Mouse (Mus musculus): ENCODE measurements around the gene Rassf8.

The Rassf8 gene

GRCm38 (mm10) chr6:145815200-145815599 lies 68.7 kb downstream of the Rassf8 start:
- TF ChIP-seq GATA4 (IDR thresholded peaks at IDR 0.05; ENCODE audit: insufficient replicate concordance, low read length) = no peak

DNA sequence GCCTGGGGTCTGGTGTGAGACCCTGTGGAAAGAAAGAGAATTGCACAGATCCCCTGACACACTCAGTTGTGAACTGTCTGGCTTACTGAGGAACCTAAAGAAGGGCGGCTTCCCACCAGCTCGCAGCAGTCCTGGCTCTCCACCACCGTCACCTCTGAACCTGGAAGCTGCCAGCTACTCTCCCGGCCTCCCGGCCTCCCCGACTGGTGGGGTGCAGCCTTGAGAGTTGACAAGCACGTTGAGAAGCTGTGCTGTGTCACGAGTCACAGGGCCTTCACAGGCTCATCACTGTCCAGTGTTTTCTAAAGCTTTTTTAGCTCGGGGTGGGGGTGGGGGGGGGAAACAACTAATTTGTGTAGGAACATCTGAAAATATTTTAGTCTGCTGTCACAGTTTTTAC lies 72.6 kb downstream of the Rassf8 start:
- no peak for TF ChIP-seq GATA4 (IDR thresholded peaks at IDR 0.05; ENCODE audit: insufficient replicate concordance, low read length)

- no peak for TF ChIP-seq GATA4 (IDR thresholded peaks at IDR 0.05; ENCODE audit: insufficient replicate concordance, low read length)
These were observed 75.7 kb downstream of the Rassf8 start for GRCm38 (mm10) chr6:145822218-145822617.

DNA sequence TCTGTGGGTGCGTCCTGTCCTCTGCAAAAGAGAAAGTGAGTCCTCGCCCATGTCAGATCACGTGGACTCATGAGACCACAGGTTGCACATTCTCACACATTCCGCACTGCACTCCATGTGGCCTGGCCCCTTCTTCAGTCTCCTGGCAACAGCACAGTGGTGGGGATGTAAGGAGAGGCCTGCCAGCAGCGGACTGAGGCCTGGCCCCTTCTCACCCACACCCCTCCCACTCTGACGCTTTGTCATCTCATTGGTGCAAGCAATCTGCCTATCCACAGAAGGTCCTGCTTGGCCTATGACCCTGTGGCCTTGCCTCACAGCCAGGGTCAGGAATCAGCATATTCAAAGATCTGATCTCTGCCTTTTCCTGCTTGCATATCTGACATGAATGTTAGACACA lies 76.6 kb downstream of the Rassf8 start:
- TF ChIP-seq GATA4 (IDR thresholded peaks at IDR 0.05; ENCODE audit: insufficient replicate concordance, low read length) = no peak

DNA sequence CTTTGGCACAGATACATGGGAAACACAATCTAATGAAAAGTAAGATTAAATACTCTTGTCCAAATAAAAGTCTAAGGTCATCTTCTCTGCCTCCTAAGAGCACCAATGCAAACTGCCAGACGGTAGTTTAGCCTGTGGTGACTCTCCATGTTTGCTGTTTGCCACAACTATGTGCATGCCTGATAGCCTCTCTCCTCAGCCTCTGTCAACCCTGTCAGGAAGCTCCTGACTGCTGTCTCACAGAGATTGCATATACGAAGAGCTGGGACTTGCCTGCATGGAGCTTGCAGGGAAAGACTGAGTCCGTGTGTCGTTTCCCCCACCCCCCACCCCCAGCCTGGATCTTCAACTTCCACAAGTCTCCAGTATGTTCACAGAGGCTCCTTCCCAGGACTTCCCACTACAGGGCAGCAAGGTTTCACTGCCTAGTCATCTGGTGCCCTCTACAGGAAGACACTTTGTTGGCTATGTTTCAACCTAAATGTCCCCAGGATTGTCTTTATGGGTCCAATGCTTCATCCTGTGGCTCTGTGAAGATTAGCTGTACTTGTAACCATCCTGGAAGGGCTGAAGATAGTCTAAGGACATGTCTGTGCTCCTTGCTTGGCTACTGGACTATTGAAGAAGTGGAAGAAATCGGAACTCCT lies 77.2 kb downstream of the Rassf8 start:
- no peak for TF ChIP-seq GATA4 (IDR thresholded peaks at IDR 0.05; ENCODE audit: insufficient replicate concordance, low read length)

- TF ChIP-seq GATA4 (IDR thresholded peaks at IDR 0.05; ENCODE audit: insufficient replicate concordance, low read length) = no peak
These were observed 79.8 kb downstream of the Rassf8 start for GRCm38 (mm10) chr6:145826305-145826704.

DNA sequence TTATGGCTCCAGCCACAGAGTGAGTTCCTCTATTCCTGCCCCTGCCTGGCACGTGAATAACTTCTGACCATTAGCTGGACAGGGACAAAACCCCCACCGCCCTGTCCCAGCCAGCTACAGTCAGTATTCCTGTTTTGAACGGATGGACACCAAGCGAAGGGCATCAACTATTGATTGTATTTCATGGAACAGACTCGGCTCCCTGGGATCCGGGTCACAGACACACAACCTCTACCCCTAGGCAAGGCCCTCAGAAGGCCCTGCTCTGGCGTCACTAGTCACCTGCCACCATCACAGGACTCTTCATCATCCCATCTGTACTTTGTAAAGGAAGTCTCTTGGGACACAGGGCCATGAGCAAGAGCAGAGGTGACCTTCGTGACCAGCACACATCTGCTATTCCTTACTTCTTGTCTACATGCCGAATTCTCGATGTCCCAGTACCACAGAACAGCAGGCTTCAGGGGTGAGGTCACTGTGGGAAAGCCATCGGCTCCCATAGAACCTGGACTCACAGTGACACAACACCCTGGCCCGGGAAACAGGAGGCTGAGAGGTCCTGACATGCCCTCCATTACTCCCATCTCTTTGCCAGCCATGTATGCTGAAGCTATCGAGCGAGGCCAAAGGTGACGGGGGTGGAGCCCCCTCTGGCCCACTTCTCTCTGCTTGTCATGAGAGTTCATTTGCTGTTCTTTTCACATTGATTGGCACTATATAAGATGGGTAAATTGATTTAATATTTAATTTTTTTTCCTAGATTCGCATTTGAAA lies 82.7 kb downstream of the Rassf8 start:
- TF ChIP-seq GATA4 (IDR thresholded peaks at IDR 0.05; ENCODE audit: insufficient replicate concordance, low read length) = no peak

- TF ChIP-seq GATA4 (IDR thresholded peaks at IDR 0.05; ENCODE audit: insufficient replicate concordance, low read length) = no peak
These were observed 83.6 kb downstream of the Rassf8 start for GRCm38 (mm10) chr6:145830117-145830516.

- TF ChIP-seq GATA4 (IDR thresholded peaks at IDR 0.05; ENCODE audit: insufficient replicate concordance, low read length) = no peak
These were observed 84.1 kb downstream of the Rassf8 start for GRCm38 (mm10) chr6:145830617-145831016.

GRCm38 (mm10) chr6:145832927-145833326 lies 86.4 kb downstream of the Rassf8 start:
- TF ChIP-seq GATA4 (IDR thresholded peaks at IDR 0.05; ENCODE audit: insufficient replicate concordance, low read length) = no peak

- no peak for TF ChIP-seq GATA4 (IDR thresholded peaks at IDR 0.05; ENCODE audit: insufficient replicate concordance, low read length)
These were observed 88.8 kb downstream of the Rassf8 start for GRCm38 (mm10) chr6:145835359-145835758.

DNA sequence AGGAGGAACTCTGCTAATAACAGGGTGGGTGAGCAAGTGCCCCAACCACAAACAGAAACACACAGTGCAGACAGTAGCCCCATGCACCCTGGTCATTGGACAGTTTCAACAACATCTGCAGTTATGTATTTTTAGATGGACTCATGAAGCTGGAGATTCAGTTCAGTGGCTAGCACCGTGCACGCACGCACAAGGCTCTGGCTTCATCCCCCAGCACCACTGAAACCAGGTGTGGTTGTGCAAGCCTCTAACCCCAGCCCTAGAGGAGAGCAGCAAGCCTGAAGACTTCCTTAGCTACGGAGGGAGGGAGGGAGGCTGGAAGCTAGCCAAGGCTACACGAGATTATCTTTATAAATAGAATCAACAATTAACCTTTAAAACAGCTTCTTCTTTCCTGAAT lies 99.1 kb downstream of the Rassf8 start:
- no peak for TF ChIP-seq GATA4 (IDR thresholded peaks at IDR 0.05; ENCODE audit: insufficient replicate concordance, low read length)

- TF ChIP-seq GATA4 (IDR thresholded peaks at IDR 0.05; ENCODE audit: insufficient replicate concordance, low read length) = no peak
These were observed 99.5 kb downstream of the Rassf8 start for GRCm38 (mm10) chr6:145846076-145846475.

- no peak for TF ChIP-seq GATA4 (IDR thresholded peaks at IDR 0.05; ENCODE audit: insufficient replicate concordance, low read length)
These were observed 100.4 kb downstream of the Rassf8 start for GRCm38 (mm10) chr6:145846948-145847347.

DNA sequence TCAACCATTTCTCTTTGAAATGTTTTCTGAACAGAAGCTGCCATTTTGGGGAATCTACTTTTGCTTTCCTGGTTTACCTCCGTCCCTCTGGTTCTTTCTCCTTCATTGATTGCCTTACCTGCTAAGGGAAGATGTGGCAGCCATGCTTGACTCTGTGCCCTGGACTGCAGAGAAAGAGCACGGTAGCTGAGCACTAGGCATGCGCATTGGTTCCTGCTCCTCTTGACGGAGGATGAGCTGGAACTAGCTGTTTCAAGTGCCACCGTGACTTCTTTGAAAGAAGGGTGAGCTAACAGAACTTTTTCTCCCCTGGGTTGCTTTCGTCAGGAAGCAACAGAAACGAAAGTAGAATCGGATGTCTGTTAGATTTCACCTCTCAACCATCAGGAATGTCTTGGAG lies 101.1 kb downstream of the Rassf8 start:
- TF ChIP-seq GATA4 (IDR thresholded peaks at IDR 0.05; ENCODE audit: insufficient replicate concordance, low read length) = no peak

DNA sequence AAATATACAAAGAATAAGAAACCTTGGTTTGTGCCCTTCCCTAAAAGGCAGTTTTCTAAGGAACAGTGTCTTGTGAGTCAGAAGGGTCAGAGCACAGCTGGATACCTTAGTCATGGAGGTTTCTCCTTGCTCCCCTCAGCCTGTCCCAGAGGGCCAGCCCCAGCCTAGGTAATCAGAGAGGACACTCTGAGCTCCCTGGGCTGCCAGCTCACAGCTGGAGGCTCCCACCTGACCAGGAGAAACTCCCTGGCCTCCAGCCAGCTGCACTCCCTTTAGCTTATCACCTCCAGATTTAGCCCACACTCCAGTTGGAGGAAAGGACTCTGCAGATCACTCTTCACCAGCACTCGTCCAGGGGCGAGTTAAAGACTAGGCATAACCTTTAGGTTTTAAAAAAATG lies 104.2 kb downstream of the Rassf8 start:
- TF ChIP-seq GATA4 (IDR thresholded peaks at IDR 0.05; ENCODE audit: insufficient replicate concordance, low read length) = no peak

DNA sequence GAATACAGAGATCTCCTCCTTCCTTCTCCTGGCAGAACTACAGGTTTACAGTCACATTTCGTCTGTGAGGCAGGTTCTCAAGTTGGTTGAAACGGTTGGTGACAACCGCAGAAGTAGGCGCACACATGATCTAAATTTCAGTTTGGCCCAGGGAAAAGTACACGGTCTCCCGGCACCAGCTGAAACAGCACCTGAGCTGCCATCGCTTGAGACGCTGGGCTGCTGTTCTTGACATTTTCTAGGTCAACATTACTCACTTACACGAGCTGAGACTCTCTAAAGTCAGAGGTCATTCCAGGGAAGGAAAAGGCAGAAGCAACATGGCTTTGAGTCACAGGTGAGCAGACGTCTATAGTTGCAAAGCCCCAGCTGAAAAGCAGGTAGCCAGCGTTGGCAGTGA lies 105.4 kb downstream of the Rassf8 start:
- TF ChIP-seq GATA4 (IDR thresholded peaks at IDR 0.05; ENCODE audit: insufficient replicate concordance, low read length) = no peak

Data from liver, adult (tissue).